Mouse (Mus musculus): Measurements from ENCODE around the gene Olfr632. TPM values are rescaled to one million over a fixed set of nuclear protein-coding genes. Genes with fewer than 3 reads are reported as not detected.

Olfr632 gene
- polyA plus RNA-seq (2017; shearing (Covaris generic)): not detected

GRCm38 (mm10) chr7:103934264-103934663, at the start of gene Olfr632:
Olfr632 (plus strand) TSS chr7:103934347.

GRCm38 (mm10) chr7:103886152-103886551, 48.0 kb upstream of the Olfr632 start, which contains the start of gene Olfr66:
Olfr66 (minus strand) TSS chr7:103886252.

GRCm38 (mm10) chr7:103894385-103894784, 39.8 kb upstream of the Olfr632 start, which contains the start of gene Olfr64:
Olfr64 (minus strand) TSS chr7:103894485.

DNA sequence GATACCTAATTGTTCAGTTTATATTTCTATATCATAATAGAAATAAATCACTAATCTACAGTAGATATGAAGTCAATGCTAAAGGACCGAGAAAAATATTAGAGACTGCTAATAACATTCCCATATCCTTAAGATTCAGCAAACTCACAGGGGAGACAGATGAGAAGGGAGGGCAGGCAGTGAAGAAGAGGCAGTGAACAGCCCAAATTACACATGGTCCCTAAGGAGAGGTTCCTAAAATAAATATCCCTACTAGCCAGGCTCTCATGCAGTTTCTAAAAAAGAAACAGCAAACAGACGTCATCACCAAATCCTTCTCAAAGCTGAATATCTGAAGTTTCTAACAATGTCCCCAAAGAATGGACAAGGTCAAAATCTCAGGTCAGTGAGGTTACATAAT, 31.0 kb upstream of the Olfr632 start, which contains the start of gene Olfr65:
Gene Olfr65, plus strand, starts transcription at position 301 of the 400 bp plus-strand sequence.

DNA sequence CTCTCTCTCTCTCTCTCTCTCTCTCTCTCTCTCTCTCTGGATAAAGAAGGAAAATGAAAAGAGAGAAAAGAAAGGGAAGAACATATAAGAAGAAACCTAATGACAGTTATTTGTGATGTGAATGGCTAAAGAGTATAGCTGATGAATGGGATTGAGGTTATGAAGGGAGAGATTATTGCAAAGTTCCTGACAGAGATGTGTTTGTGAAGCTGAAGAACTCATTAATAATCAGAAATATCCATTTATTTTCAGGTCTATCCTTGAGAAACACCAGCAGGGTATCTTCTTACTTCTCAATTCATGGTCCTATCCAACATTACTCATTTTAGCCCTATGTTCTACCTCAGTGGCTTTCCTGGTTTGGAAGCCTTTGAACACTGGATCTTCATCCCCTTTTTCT, 5.6 kb upstream of the Olfr632 start, which contains the start of gene Olfr631:
Gene Olfr631, plus strand, starts transcription at position 301 of the 400 bp plus-strand sequence.

DNA sequence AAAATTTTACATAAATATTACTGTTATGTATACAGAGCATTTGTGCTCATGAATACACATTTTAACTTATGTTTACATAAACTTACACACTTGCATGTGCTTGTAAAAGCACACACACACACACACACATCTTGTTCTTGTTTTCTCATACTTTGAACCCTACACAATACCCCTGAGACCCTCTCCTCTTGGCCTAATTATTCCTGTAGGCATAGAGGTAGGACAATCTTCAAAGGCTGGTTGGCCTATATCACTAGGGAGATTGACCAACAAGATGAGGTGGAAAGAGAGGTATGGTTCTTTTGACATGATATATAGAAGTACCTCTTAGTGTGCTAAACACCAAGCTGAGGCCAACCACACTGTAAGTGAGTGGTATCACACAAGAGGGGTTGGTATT, 10.0 kb downstream of the Olfr632 start, which contains the start of gene Olfr633:
Gene Olfr633, plus strand, starts transcription at position 301 of the 400 bp plus-strand sequence.

DNA sequence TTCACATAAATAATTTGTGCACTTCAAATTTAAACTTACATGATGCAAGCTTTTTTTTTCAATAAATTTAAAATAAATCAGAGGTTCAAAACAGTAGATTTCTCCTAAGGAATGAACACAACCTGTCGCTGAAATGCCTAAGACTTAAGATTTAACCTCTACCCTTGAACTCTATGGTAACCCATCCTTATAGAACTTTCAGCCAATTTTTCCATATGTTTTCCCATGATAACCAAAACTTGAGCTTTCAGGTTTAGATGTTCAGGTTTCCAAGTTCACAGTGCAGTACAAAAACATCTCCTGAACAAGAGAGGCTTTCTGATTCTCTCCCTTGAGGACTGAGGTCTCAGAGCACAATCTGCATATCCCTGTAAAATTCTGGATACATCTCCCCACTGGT, 36.7 kb downstream of the Olfr632 start, which contains the start of gene Olfr635:
Gene Olfr635, plus strand, starts transcription at position 301 of the 400 bp plus-strand sequence.

Other genes with a start within 250 kb of the Olfr632 start
- gene Olfr243, start 219.7 kb upstream of the Olfr632 start, polyA plus RNA-seq (2017; shearing (Covaris generic)): not detected
- not detected for gene Olfr628, start 204.0 kb upstream of the Olfr632 start, polyA plus RNA-seq (2017; shearing (Covaris generic))
- gene Olfr629, start 189.4 kb upstream of the Olfr632 start, polyA plus RNA-seq (2017; shearing (Covaris generic)): not detected
- not detected for gene Olfr630, start 177.0 kb upstream of the Olfr632 start, polyA plus RNA-seq (2017; shearing (Covaris generic))
- not detected for gene Olfr69, start 162.8 kb upstream of the Olfr632 start, polyA plus RNA-seq (2017; shearing (Covaris generic))
- 0.14 TPM for gene Olfr68, start 154.6 kb upstream of the Olfr632 start, polyA plus RNA-seq (2017; shearing (Covaris generic))
- not detected for gene Olfr67, start 142.5 kb upstream of the Olfr632 start, polyA plus RNA-seq (2017; shearing (Covaris generic))
- not detected for gene Hbb-bt, start 120.4 kb upstream of the Olfr632 start, polyA plus RNA-seq (2017; shearing (Covaris generic))
- 1.6 TPM for gene Hbb-bs, start 106.3 kb upstream of the Olfr632 start, polyA plus RNA-seq (2017; shearing (Covaris generic))
- not detected for gene Hbb-bh2, start 93.8 kb upstream of the Olfr632 start, polyA plus RNA-seq (2017; shearing (Covaris generic))
- not detected for gene Hbb-bh1, start 91.2 kb upstream of the Olfr632 start, polyA plus RNA-seq (2017; shearing (Covaris generic))
- gene Hbb-y, start 81.1 kb upstream of the Olfr632 start, polyA plus RNA-seq (2017; shearing (Covaris generic)): not detected
- gene Olfr66, start 48.1 kb upstream of the Olfr632 start, polyA plus RNA-seq (2017; shearing (Covaris generic)): not detected
- gene Olfr64, start 39.9 kb upstream of the Olfr632 start, polyA plus RNA-seq (2017; shearing (Covaris generic)): not detected
- gene Olfr65, start 30.9 kb upstream of the Olfr632 start, polyA plus RNA-seq (2017; shearing (Covaris generic)): not detected
- not detected for gene Olfr631, start 5.5 kb upstream of the Olfr632 start, polyA plus RNA-seq (2017; shearing (Covaris generic))
- gene Olfr633, start 10.1 kb downstream of the Olfr632 start, polyA plus RNA-seq (2017; shearing (Covaris generic)): not detected
- gene Olfr635, start 36.8 kb downstream of the Olfr632 start, polyA plus RNA-seq (2017; shearing (Covaris generic)): 0.06 TPM
- gene Olfr638, start 64.4 kb downstream of the Olfr632 start, polyA plus RNA-seq (2017; shearing (Covaris generic)): not detected
- not detected for gene Olfr639, start 83.0 kb downstream of the Olfr632 start, polyA plus RNA-seq (2017; shearing (Covaris generic))
- gene Olfr640, start 91.2 kb downstream of the Olfr632 start, polyA plus RNA-seq (2017; shearing (Covaris generic)): not detected
- gene Olfr641, start 101.1 kb downstream of the Olfr632 start, polyA plus RNA-seq (2017; shearing (Covaris generic)): not detected
- gene Olfr642, start 118.3 kb downstream of the Olfr632 start, polyA plus RNA-seq (2017; shearing (Covaris generic)): not detected
- 0.25 TPM for gene 4930516K23Rik, start 127.1 kb downstream of the Olfr632 start, polyA plus RNA-seq (2017; shearing (Covaris generic))
- not detected for gene Olfr644, start 137.5 kb downstream of the Olfr632 start, polyA plus RNA-seq (2017; shearing (Covaris generic))
- gene Olfr645, start 151.1 kb downstream of the Olfr632 start, polyA plus RNA-seq (2017; shearing (Covaris generic)): not detected
- gene Olfr646, start 170.5 kb downstream of the Olfr632 start, polyA plus RNA-seq (2017; shearing (Covaris generic)): not detected
- not detected for gene Ubqln5, start 195.5 kb downstream of the Olfr632 start, polyA plus RNA-seq (2017; shearing (Covaris generic))
- gene Olfr643, start 203.1 kb downstream of the Olfr632 start, polyA plus RNA-seq (2017; shearing (Covaris generic)): not detected
- gene Ubqln3, start 208.9 kb downstream of the Olfr632 start, polyA plus RNA-seq (2017; shearing (Covaris generic)): not detected
- not detected for gene Ubqlnl, start 216.2 kb downstream of the Olfr632 start, polyA plus RNA-seq (2017; shearing (Covaris generic))
- not detected for gene Olfm5, start 230.5 kb downstream of the Olfr632 start, polyA plus RNA-seq (2017; shearing (Covaris generic))
- gene Olfr648, start 249.0 kb downstream of the Olfr632 start, polyA plus RNA-seq (2017; shearing (Covaris generic)): 0.17 TPM

All from effector memory CD4-positive, alpha-beta T cell, adult 5 months (primary cell).